Mouse (Mus musculus): ENCODE measurements around the gene Slc16a11. TPM values are rescaled to one million over a fixed set of nuclear protein-coding genes. Genes with fewer than 3 reads are reported as not detected.

The Slc16a11 gene
- polyA plus RNA-seq, 1 experiment from 2014 or later, result 1.6 TPM

DNA sequence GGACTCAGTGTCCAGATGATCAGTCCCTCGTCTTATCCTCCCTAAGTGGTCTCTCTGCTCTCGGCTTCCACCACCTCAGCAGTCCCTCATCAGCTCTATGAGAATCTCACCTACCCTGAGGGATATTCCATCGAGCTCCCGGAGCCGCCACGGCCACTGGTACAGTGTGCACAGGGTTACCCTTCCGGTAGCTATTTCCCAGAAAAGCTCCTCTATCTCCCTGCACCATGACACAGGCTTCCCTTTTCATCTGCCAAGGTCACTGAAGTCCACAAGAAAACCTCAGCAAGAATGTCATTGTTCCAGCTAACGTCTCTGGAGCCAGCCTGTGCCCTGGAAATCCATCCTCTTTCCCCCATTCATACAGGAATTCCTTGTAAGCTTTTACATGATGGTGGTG is 39.3 kb downstream of the Slc16a11 start:
- Histone ChIP-seq H3K9me3 (replicated peaks) (no peaks in the 10 kb centered on the region), H3K4me1 (peaks cover 16% of the 10 kb centered on the region), H3K27ac (no peak overlapping the region), H3K27me3 (ENCODE audit: low read depth, poor library complexity, severe bottlenecking) (peaks cover 76% of the 10 kb centered on the region), H3K36me3 (no peaks in the 10 kb centered on the region), H3K4me3 (no peak overlapping the region)
- 83% methylated on average over 8 of the region's 8 CpGs for WGBS
- DNase-seq (ENCODE audit: low spot score), result no peak

DNA sequence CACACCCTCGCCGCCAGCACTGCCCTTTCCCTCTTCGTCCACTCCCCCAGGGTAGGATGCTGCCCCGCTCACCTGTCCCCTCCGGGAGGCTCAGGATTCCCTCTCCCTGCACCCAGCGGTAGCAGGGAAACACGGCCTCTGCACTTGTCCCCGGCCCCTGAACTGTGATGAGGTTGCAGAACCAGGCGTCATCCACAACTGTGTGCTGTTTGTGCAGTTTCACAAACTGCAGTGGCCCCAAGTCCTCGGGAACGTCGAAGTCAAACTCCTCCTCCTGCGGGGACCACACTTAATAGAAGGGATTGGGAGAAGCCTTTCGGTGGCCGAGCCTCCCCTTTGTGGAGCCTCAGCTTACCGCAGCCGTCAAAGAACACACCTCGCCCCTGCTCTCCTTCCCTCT is 41.8 kb downstream of the Slc16a11 start:
- Histone ChIP-seq H3K4me3 (peak overlapping the region; percentile 44), H3K36me3 (no peaks in the 10 kb centered on the region), H3K4me1 (peaks cover 16% of the 10 kb centered on the region), H3K27ac (no peak overlapping the region), H3K9me3 (replicated peaks) (no peaks in the 10 kb centered on the region), H3K27me3 (ENCODE audit: low read depth, poor library complexity, severe bottlenecking) (peaks cover 68% of the 10 kb centered on the region)
- no peak for DNase-seq (ENCODE audit: low spot score)
- 6% methylated on average over 18 of the region's 18 CpGs for WGBS

DNA sequence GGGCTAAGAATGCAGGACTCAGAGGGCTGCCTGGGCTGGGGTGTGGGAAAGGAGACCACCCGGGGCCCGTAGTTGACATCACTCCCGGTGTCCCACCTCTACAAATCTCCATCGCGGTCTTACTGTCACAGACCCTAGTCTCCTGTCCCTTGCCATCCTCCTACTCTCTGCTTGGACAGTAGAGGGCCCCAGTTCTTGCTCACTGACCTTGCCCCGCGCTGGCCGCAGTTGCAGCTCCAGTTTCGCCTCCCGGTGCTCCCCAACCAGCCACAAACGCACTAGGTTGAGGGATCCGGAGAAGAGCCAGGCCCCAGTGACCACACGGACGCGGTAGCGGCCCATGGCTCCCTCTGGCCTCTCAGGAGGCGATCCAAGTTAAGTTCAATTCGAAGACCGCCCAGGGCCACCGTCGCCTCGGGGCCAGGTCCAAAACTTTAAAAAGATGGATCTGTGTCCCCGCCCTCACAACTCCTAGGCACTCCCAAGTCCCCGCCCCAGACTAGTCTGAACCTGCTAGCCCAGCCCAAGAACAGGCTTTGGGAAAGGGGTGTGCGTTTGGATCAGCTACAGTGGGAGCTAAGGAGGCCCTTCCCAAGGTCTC is 42.5 kb downstream of the Slc16a11 start, which contains the start of gene Alox12:
Alox12 (minus strand) TSS at position 423 of the 601 bp plus-strand sequence.
- Histone ChIP-seq H3K4me1 (peaks cover 16% of the 10 kb centered on the region), H3K9me3 (replicated peaks) (no peaks in the 10 kb centered on the region), H3K27ac (peak within 1 kb of the TSS; percentile 50; the same call in 1 of the 2 replicates), H3K4me3 (peak within 1 kb of the TSS; percentile 44), H3K27me3 (ENCODE audit: low read depth, poor library complexity, severe bottlenecking) (peaks cover 66% of the 10 kb centered on the region), H3K36me3 (no peaks in the 10 kb centered on the region)
- DNase-seq (ENCODE audit: low spot score), result peak; percentile 66
- WGBS, result 1% methylated on average over 25 of the region's 25 CpGs

DNA sequence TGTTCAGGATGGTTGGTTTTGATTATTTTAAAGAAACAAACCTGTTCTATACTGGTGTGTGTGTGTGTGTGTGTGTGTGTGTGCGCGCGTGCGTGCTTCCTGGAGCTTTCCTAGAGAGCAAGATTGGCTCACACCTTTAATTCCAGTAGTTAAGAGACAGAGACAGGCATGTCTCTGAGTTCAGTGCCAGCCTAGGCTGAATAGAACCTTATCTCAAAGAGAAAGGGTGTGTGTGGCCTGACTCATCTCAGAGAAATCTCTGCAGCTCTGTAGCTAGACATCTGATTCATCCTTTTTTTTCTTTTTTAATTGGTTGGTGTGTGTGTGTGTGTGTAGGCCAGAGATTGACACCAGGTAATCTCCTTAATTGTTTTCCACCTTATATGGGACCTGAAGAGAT is 46.5 kb downstream of the Slc16a11 start:
- Histone ChIP-seq H3K4me1 (peaks cover 15% of the 10 kb centered on the region), H3K36me3 (no peaks in the 10 kb centered on the region), H3K9me3 (replicated peaks) (no peaks in the 10 kb centered on the region), H3K4me3 (no peak overlapping the region), H3K27me3 (ENCODE audit: low read depth, poor library complexity, severe bottlenecking) (peaks cover 31% of the 10 kb centered on the region), H3K27ac (no peak overlapping the region)
- no peak for DNase-seq (ENCODE audit: low spot score)
- 92% methylated on average over 4 of the region's 4 CpGs for WGBS

DNA sequence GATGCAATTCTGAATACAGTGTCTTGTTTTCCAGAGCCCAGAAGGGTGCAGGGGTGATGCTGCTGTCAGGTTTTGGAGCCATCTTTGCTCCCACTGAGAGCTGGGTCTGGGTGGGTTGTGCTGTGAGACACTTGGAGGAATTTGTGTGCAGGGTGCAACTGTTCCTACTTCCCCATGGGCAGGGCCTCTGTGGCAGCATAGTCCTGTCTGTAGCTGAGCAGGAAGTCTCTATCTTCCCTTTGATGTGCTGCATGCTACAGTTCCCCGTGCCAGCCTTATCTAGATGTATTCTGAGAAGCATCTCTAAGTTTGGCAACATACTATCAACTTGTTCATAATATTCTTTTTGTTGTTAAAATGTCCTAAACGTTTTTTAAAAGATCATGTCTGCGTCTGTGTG is 52.7 kb downstream of the Slc16a11 start:
- Histone ChIP-seq H3K36me3 (no peaks in the 10 kb centered on the region), H3K9me3 (replicated peaks) (no peaks in the 10 kb centered on the region), H3K27me3 (ENCODE audit: low read depth, poor library complexity, severe bottlenecking) (0 out of 2 replicates have a peak, but pooled peaks cover 5% of the 10 kb centered on the region), H3K27ac (no peak overlapping the region), H3K4me1 (no peaks in the 10 kb centered on the region), H3K4me3 (no peak overlapping the region)
- no peak for DNase-seq (ENCODE audit: low spot score)
- 57% methylated on average over 3 of the region's 3 CpGs for WGBS

DNA sequence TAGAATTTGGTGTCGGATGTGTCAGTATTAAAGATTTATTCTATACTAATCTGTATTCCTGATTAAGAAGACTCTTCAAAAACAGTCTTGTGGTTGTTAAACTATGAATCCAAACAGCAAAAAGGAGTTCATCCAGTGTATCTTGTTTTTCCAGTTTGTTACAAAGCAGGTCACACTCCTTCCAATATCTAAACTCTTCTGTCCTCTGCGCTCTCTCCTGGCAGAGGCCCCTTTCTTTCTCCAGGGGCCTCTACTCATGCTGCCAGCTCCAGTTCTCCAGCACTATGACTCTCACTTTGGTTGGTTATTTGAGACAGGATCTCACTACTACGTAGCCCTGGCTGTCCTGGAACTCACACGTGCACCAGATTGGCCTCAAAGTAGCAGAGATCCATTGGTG is 53.3 kb downstream of the Slc16a11 start:
- H3K9me3 ChIP-seq (replicated peaks), result no peaks in the 10 kb centered on the region
- 0 out of 2 replicates have a peak, but pooled peaks cover 5% of the 10 kb centered on the region for H3K27me3 ChIP-seq (ENCODE audit: low read depth, poor library complexity, severe bottlenecking)
- DNase-seq (ENCODE audit: low spot score), result no peak
- H3K27ac ChIP-seq, result no peak overlapping the region
- no peaks in the 10 kb centered on the region for H3K4me1 ChIP-seq
- 74% methylated on average over 4 of the region's 4 CpGs for whole genome bisulfite sequencing
- H3K4me3 ChIP-seq, result no peak overlapping the region
- H3K36me3 ChIP-seq, result no peaks in the 10 kb centered on the region

MicroRNAs within 50 kb of the gene (microRNA counts, 519-probe panel; counts per million panel counts)
- 684 counts per million, percentile 72 among the panel's probes with 10 or more counts for microRNA mmu-miR-195
- 684 counts per million, percentile 72 among the panel's probes with 10 or more counts for microRNA mmu-miR-497

Small RNA genes lying within 50 kb of the gene (microRNA-seq; reads per million reads assigned to microRNA genes)
- 346 reads per million, percentile 64 among the genes with 10 or more reads in this experiment for gene Mir195a
- gene Mir497, result not detected
- gene Mir497b, result not detected

Other genes starting within 250 kb of the Slc16a11 start
- 28.7 and 35.4 TPM in 2 replicates for gene Cldn7, start 248.0 kb upstream of the Slc16a11 start, polyA plus RNA-seq (2016; fragmentation: Nextera tagmentation; extraction: Ambion mirVana)
- gene Ctdnep1, start 231.6 kb upstream of the Slc16a11 start, polyA plus RNA-seq (2016; fragmentation: Nextera tagmentation; extraction: Ambion mirVana), result 22.2 and 24.8 TPM in 2 replicates
- 154 and 176 TPM in 2 replicates for gene Elp5, start 230.2 kb upstream of the Slc16a11 start, polyA plus RNA-seq (2016; fragmentation: Nextera tagmentation; extraction: Ambion mirVana)
- gene Gabarap, start 221.6 kb upstream of the Slc16a11 start, polyA plus RNA-seq (2016; fragmentation: Nextera tagmentation; extraction: Ambion mirVana), result 280 and 332 TPM in 2 replicates
- 101 and 106 TPM in 2 replicates for gene Phf23, start 217.0 kb upstream of the Slc16a11 start, polyA plus RNA-seq (2016; fragmentation: Nextera tagmentation; extraction: Ambion mirVana)
- gene Dvl2, start 212.2 kb upstream of the Slc16a11 start, polyA plus RNA-seq (2016; fragmentation: Nextera tagmentation; extraction: Ambion mirVana), result 65.2 and 70.6 TPM in 2 replicates
- gene Acadvl, start 197.3 kb upstream of the Slc16a11 start, polyA plus RNA-seq (2016; fragmentation: Nextera tagmentation; extraction: Ambion mirVana), result 36.4 and 52.1 TPM in 2 replicates
- 8.8 and 12.9 TPM in 2 replicates for gene Dlg4, start 195.8 kb upstream of the Slc16a11 start, polyA plus RNA-seq (2016; fragmentation: Nextera tagmentation; extraction: Ambion mirVana)
- gene Asgr1, start 158.7 kb upstream of the Slc16a11 start, polyA plus RNA-seq (2016; fragmentation: Nextera tagmentation; extraction: Ambion mirVana), result 0.71 and 0.74 TPM in 2 replicates
- not detected in 2 replicates for gene Asgr2, start 120.1 kb upstream of the Slc16a11 start, polyA plus RNA-seq (2016; fragmentation: Nextera tagmentation; extraction: Ambion mirVana)
- 0.10 and 0.16 TPM in 2 replicates for gene Mgl2, start 82.4 kb upstream of the Slc16a11 start, polyA plus RNA-seq (2016; fragmentation: Nextera tagmentation; extraction: Ambion mirVana)
- not detected in 2 replicates for gene Clec10a, start 56.6 kb upstream of the Slc16a11 start, polyA plus RNA-seq (2016; fragmentation: Nextera tagmentation; extraction: Ambion mirVana)
- 11.6 and 16.3 TPM in 2 replicates for gene Slc16a13, start 8.3 kb downstream of the Slc16a11 start, polyA plus RNA-seq (2016; fragmentation: Nextera tagmentation; extraction: Ambion mirVana)
- 5.6 and 7.5 TPM in 2 replicates for gene Bcl6b, start 17.0 kb downstream of the Slc16a11 start, polyA plus RNA-seq (2016; fragmentation: Nextera tagmentation; extraction: Ambion mirVana)
- gene 0610010K14Rik, start 25.2 kb downstream of the Slc16a11 start, polyA plus RNA-seq (2016; fragmentation: Nextera tagmentation; extraction: Ambion mirVana), result 220 and 235 TPM in 2 replicates
- gene Gm21988, start 27.1 kb downstream of the Slc16a11 start, polyA plus RNA-seq (2016; fragmentation: Nextera tagmentation; extraction: Ambion mirVana), result 9.7 TPM in 2 replicates
- gene Rnasek, start 27.1 kb downstream of the Slc16a11 start, polyA plus RNA-seq (2016; fragmentation: Nextera tagmentation; extraction: Ambion mirVana), result 84.7 and 93.5 TPM in 2 replicates
- gene Alox12, start 42.6 kb downstream of the Slc16a11 start, polyA plus RNA-seq (2016; fragmentation: Nextera tagmentation; extraction: Ambion mirVana), result 2.0 and 2.9 TPM in 2 replicates
- gene Alox12e, start 109.9 kb downstream of the Slc16a11 start, polyA plus RNA-seq (2016; fragmentation: Nextera tagmentation; extraction: Ambion mirVana), result 0.06 TPM in 1 of 2 replicates, not detected in the other
- not detected in 2 replicates for gene Alox15, start 139.3 kb downstream of the Slc16a11 start, polyA plus RNA-seq (2016; fragmentation: Nextera tagmentation; extraction: Ambion mirVana)
- gene Pelp1, start 197.3 kb downstream of the Slc16a11 start, polyA plus RNA-seq (2016; fragmentation: Nextera tagmentation; extraction: Ambion mirVana), result 63.0 and 65.1 TPM in 2 replicates
- 24.6 and 25.5 TPM in 2 replicates for gene Arrb2, start 219.9 kb downstream of the Slc16a11 start, polyA plus RNA-seq (2016; fragmentation: Nextera tagmentation; extraction: Ambion mirVana)
- gene Med11, start 239.2 kb downstream of the Slc16a11 start, polyA plus RNA-seq (2016; fragmentation: Nextera tagmentation; extraction: Ambion mirVana), result 48.4 and 51.5 TPM in 2 replicates
- 0.09 TPM in 1 of 2 replicates, not detected in the other for gene Zmynd15, start 246.7 kb downstream of the Slc16a11 start, polyA plus RNA-seq (2016; fragmentation: Nextera tagmentation; extraction: Ambion mirVana)
- 0.49 TPM in 2 replicates for gene Cxcl16, start 247.2 kb downstream of the Slc16a11 start, polyA plus RNA-seq (2016; fragmentation: Nextera tagmentation; extraction: Ambion mirVana)

All from limb, embryonic 10.5 days (tissue).